Mouse (Mus musculus): ENCODE measurements at regions not wholly inside any gene's neighbourhood (a gene's known extent, or its start where the extent isn't known, plus 50 kb on each side); places are given as distances from the start of the nearest gene placed in this dataset.

DNA sequence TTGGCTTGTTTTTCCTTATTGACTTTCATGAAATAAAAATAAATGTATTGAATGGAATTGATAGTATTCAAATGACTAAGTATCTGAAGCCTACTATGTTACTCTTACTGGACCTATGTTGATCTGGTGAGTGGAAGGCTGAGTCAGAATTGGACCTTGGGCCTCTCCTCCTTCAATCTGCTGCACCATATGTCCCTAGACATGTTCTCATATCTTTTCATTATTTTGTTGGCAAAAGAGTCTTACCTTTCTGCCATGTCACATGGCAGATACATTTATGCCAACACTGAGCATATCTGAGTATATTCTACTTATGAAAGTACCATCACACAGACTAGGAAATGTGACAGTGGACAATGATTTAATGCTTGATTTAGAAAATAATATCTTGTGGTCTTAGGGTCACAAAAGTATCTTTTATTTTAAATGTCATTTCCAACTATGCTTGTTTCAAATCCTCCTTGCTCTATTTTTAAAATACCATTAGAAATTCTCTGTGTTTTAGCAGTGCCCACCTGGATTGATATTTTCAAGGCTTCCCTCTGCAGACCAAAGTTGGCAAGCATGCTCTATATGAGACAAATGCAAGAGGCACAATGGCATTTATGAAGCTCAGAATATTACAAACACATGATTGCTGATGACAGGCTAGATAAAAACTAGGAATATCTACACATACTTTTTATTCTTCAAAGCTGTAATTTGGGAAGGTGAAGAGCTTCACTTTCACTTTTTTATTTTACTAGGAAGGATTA is 825.7 kb downstream of the Rfpl4b start:
- no peak for TF ChIP-seq MYOD1 (IDR thresholded peaks at IDR 0.05; ENCODE audit: control insufficient read depth in 1 of 3, insufficient read length in 2 of 3, low read depth in 2 of 3)
- no peak for TF ChIP-seq POLR2A (IDR thresholded peaks at IDR 0.05; ENCODE audit: insufficient read length, low read depth)
- TF ChIP-seq USF1 (IDR thresholded peaks at IDR 0.05; ENCODE audit: low read depth), result no peak
- TF ChIP-seq POLR2AphosphoS2 (IDR thresholded peaks at IDR 0.05; ENCODE audit: insufficient read length, low read depth), result no peak
- no peak for TF ChIP-seq CEBPB (IDR thresholded peaks at IDR 0.05; ENCODE audit: insufficient read depth, poor library complexity, severe bottlenecking)
- no peak for TF ChIP-seq TCF12 (IDR thresholded peaks at IDR 0.05; ENCODE audit: insufficient read depth, poor library complexity, severe bottlenecking)

Data from myocyte (in vitro differentiated cells).